Mouse (Mus musculus): ENCODE measurements around the gene Myf6.

The Myf6 gene

GRCm38 (mm10) chr10:107494568-107494967, at the start of gene Myf6:
Myf6 (minus strand) TSS chr10:107494737.
- no peak for DNase-seq

GRCm38 (mm10) chr10:107543026-107543425, 48.5 kb upstream of the Myf6 start:
- DNase-seq, result no peak

- DNase-seq, result no peak
Measured at GRCm38 (mm10) chr10:107528758-107529157, 34.2 kb upstream of the Myf6 start.

GRCm38 (mm10) chr10:107519216-107519615, 24.7 kb upstream of the Myf6 start:
- no peak for DNase-seq

GRCm38 (mm10) chr10:107516641-107517040, 22.1 kb upstream of the Myf6 start:
- DNase-seq, result peak in 1 of 2 experiments; percentile 8

- DNase-seq, result no peak
Measured at GRCm38 (mm10) chr10:107514735-107515134, 20.2 kb upstream of the Myf6 start.

GRCm38 (mm10) chr10:107506397-107506796, 11.9 kb upstream of the Myf6 start:
- no peak for DNase-seq

GRCm38 (mm10) chr10:107503430-107503829, 8.9 kb upstream of the Myf6 start:
- no peak for DNase-seq

GRCm38 (mm10) chr10:107502193-107502592, 7.7 kb upstream of the Myf6 start:
- no peak for DNase-seq

GRCm38 (mm10) chr10:107499656-107500055, 5.1 kb upstream of the Myf6 start:
- no peak for DNase-seq

GRCm38 (mm10) chr10:107496402-107496801, 1.9 kb upstream of the Myf6 start:
- DNase-seq, result no peak

- DNase-seq, result no peak
Measured at GRCm38 (mm10) chr10:107493580-107494474, 710 bp downstream of the Myf6 start.

GRCm38 (mm10) chr10:107492867-107493579, 1.5 kb downstream of the Myf6 start:
- no peak for DNase-seq

GRCm38 (mm10) chr10:107488654-107489315, 5.8 kb downstream of the Myf6 start:
- DNase-seq, result no peak

GRCm38 (mm10) chr10:107486770-107487169, 7.8 kb downstream of the Myf6 start:
- no peak for DNase-seq

GRCm38 (mm10) chr10:107485870-107486269, 8.7 kb downstream of the Myf6 start, which contains the start of gene Myf5:
Myf5 (minus strand) TSS chr10:107486134.
- no peak for DNase-seq

- no peak for DNase-seq
Measured at GRCm38 (mm10) chr10:107484050-107484449, 10.5 kb downstream of the Myf6 start.

GRCm38 (mm10) chr10:107473497-107473896, 21.0 kb downstream of the Myf6 start:
- no peak for DNase-seq

- no peak for DNase-seq
Measured at GRCm38 (mm10) chr10:107471712-107472111, 22.8 kb downstream of the Myf6 start.

- no peak for DNase-seq
Measured at GRCm38 (mm10) chr10:107467819-107468218, 26.7 kb downstream of the Myf6 start.

- DNase-seq, result no peak
Measured at GRCm38 (mm10) chr10:107449496-107450330, 44.8 kb downstream of the Myf6 start.

Data from kidney, postnatal 25 days (tissue).